Mouse (Mus musculus) hindbrain, embryonic 13.5 days (tissue): Measurements from ENCODE around the gene Ereg. TPM values are rescaled to one million over a fixed set of nuclear protein-coding genes. Genes with fewer than 3 reads are reported as not detected.

Experiments
- ATAC-seq: fragments of 200-750 bp; cut with Nextera tagmentation; 2 replicates; pipeline ENCODE4 v1.8.0; 2017; ENCODE audit warnings: moderate TSS enrichment; ENCODE audit not compliant: low FRiP score
- H3K27ac ChIP-seq: fragments of 300-500 bp; sonication (generic); 2 replicates; pipeline ENCODE4 v1.5.1; 2015; ENCODE audit warnings: inconsistent platforms, mild to moderate bottlenecking, moderate library complexity
- H3K27me3 ChIP-seq: fragments of 300-500 bp; sonication (generic); 2 replicates; pipeline ENCODE4 v1.6.1; 2015; ENCODE audit warnings: mild to moderate bottlenecking, inconsistent platforms
- H3K36me3 ChIP-seq: fragments of 300-500 bp; sonication (generic); 2 replicates; pipeline ENCODE4 v1.6.1; 2015; ENCODE audit warnings: mild to moderate bottlenecking, inconsistent platforms
- H3K4me1 ChIP-seq: fragments of 300-500 bp; sonication (generic); replicated peaks from 2 replicates; pipeline ENCODE4 v1.6.1; 2015; ENCODE audit warnings: inconsistent platforms
- H3K4me2 ChIP-seq: fragments of 300-500 bp; sonication (generic); 2 replicates; pipeline ENCODE4 v1.6.1; 2015; ENCODE audit warnings: inconsistent platforms, mild to moderate bottlenecking, moderate library complexity
- H3K4me3 ChIP-seq: fragments of 300-500 bp; sonication (generic); 2 replicates; pipeline ENCODE4 v1.5.1; 2015; ENCODE audit warnings: mild to moderate bottlenecking, inconsistent platforms
- H3K9ac ChIP-seq: fragments of 300-500 bp; sonication (generic); 2 replicates; pipeline ENCODE4 v1.6.1; 2015; ENCODE audit warnings: mild to moderate bottlenecking, inconsistent platforms
- H3K9me3 ChIP-seq: fragments of 300-500 bp; sonication (generic); 2 replicates; pipeline ENCODE4 v1.6.1; 2016; ENCODE audit warnings: inconsistent platforms
- WGBS: fragments of 180-500 bp; shearing (Covaris S2); methylation state at CpG from one replicate; pipeline ENCODE4 v1.1.7; 2015; 5-methylcytosine and 5-hydroxymethylcytosine counted together
- polyA plus RNA-seq: library from polyadenylated mRNA; unstranded; fragments of >200 nt; fragmentation: Nextera tagmentation; extraction: Ambion mirVana; gene quantifications from 2 replicates; pipeline ENCODE4 v1.2.1, GENCODE M21; 2015

Ereg gene
- polyA plus RNA-seq, 1 experiment from 2014 or later = not detected

- Histone ChIP-seq H3K4me3 (peak overlapping the region; percentile 35), H3K4me1 (peaks cover 8% of the 10 kb centered on the region), H3K9ac (no peak overlapping the region), H3K27ac (no peak overlapping the region), H3K9me3 (no peaks in the 10 kb centered on the region), H3K27me3 (peaks cover 23% of the 10 kb centered on the region), H3K36me3 (no peaks in the 10 kb centered on the region), H3K4me2 (peak overlapping the region; percentile 60)
- WGBS = 49% methylated on average over 8 of the region's 8 CpGs
- no peak; the same call in 1 of the 2 replicates for ATAC-seq
Measured at GRCm38 (mm10) chr5:91074026-91074425, 396 bp upstream of the Ereg start.

- H3K27me3 ChIP-seq = peaks cover 23% of the 10 kb centered on the region
- H3K4me3 ChIP-seq = peak overlapping the region; percentile 35; the same call in 1 of the 2 replicates
- H3K36me3 ChIP-seq = no peaks in the 10 kb centered on the region
- H3K4me2 ChIP-seq = peak overlapping the region; percentile 60
- WGBS = 35% methylated on average over 1 of the region's 1 CpGs
- H3K9me3 ChIP-seq = no peaks in the 10 kb centered on the region
- no peak for ATAC-seq
- H3K4me1 ChIP-seq = peaks cover 8% of the 10 kb centered on the region
- H3K9ac ChIP-seq = no peak overlapping the region
- no peak overlapping the region for H3K27ac ChIP-seq
Measured at GRCm38 (mm10) chr5:91075021-91075420, 599 bp downstream of the Ereg start.

- 90% methylated on average over 5 of the region's 5 CpGs for WGBS
- no peak for ATAC-seq
Measured at GRCm38 (mm10) chr5:91083016-91083415, 8.6 kb downstream of the Ereg start.

GRCm38 (mm10) chr5:91085291-91085690 lies 10.9 kb downstream of the Ereg start:
- Histone ChIP-seq H3K9me3 (no peaks in the 10 kb centered on the region), H3K27ac (no peak overlapping the region), H3K4me3 (no peak overlapping the region), H3K4me2 (no peak overlapping the region), H3K27me3 (no peaks in the 10 kb centered on the region), H3K4me1 (no peaks in the 10 kb centered on the region), H3K36me3 (no peaks in the 10 kb centered on the region), H3K9ac (no peak overlapping the region)
- no peak for ATAC-seq
- WGBS = 88% methylated on average over 5 of the region's 5 CpGs

More at GRCm38 (mm10) chr5:91083016-91083415, 8.6 kb downstream of the Ereg start:
- Histone ChIP-seq H3K9ac (no peak overlapping the region), H3K4me3 (no peak overlapping the region), H3K27ac (no peak overlapping the region), H3K36me3 (no peaks in the 10 kb centered on the region), H3K4me1 (no peaks in the 10 kb centered on the region), H3K27me3 (no peaks in the 10 kb centered on the region), H3K4me2 (no peak overlapping the region), H3K9me3 (no peaks in the 10 kb centered on the region)

DNA sequence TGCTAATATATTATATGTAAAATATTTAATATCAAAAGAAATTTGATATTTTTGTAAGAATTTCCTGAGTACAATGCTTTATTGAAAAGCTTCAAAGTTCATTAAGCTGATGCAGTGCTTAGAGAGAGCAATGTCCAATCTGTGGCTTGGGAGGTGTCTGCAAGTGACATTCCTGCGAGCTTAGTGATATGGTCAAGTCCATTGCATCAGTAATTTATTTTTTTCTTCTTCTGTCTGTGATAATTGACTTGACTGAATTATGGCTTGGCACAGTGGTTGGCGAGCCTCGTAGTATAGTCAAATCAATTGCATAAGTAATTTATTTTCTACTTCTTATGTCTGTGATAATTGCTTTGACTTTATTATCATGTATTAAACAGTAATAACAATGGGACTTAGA lies 15.9 kb downstream of the Ereg start:
- Histone ChIP-seq H3K9ac (no peak overlapping the region), H3K4me1 (no peaks in the 10 kb centered on the region), H3K27me3 (no peaks in the 10 kb centered on the region), H3K4me3 (no peak overlapping the region), H3K27ac (no peak overlapping the region), H3K36me3 (no peaks in the 10 kb centered on the region), H3K9me3 (no peaks in the 10 kb centered on the region), H3K4me2 (no peak overlapping the region)
- ATAC-seq = no peak
- 76% methylated on average over 3 of the region's 3 CpGs for WGBS

DNA sequence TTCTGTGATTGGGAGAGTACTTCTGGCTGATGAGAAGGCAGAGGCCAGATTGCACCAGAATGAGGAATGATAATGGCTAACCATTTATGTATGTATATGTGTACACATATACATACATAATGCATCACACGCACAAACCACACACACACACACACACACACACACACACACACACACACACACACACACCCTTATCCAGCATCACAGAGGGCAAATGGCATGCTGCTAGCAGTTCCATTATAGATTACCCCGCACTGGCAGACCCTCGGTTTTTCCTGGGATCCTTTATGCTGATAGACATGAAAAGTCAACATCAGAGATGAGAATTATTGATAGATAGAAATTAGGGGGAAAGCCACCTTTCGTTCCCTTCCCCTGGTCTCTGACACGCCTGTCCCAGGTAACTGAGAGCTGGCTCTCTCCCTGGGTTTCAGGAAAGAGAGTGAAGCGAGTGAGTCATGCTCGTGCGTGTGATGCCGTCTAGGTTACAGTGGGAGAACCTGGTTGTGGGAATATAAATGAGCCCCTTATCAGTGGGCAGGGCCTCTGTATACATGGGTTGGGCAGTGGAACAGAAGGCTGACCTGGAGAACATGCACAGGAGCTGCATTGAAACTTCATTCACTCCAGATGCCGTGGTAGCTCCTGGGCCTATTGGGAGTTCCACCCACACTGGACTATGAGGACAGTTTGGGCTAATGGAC lies 23.6 kb downstream of the Ereg start:
- ATAC-seq = no peak
- WGBS = 95% methylated on average over 10 of the region's 10 CpGs
- no peaks in the 10 kb centered on the region for H3K27me3 ChIP-seq

GRCm38 (mm10) chr5:91101742-91102141 lies 27.3 kb downstream of the Ereg start:
- no peak overlapping the region for H3K4me2 ChIP-seq
- H3K4me1 ChIP-seq = no peaks in the 10 kb centered on the region
- no peaks in the 10 kb centered on the region for H3K9me3 ChIP-seq
- H3K27me3 ChIP-seq = no peaks in the 10 kb centered on the region
- ATAC-seq = no peak
- H3K36me3 ChIP-seq = no peaks in the 10 kb centered on the region
- no peak overlapping the region for H3K9ac ChIP-seq
- no peak overlapping the region for H3K27ac ChIP-seq
- 95% methylated on average over 5 of the region's 5 CpGs for WGBS
- H3K4me3 ChIP-seq = no peak overlapping the region

More for the DNA sequence above, 23.6 kb downstream of the Ereg start:
- H3K4me3 ChIP-seq = no peak overlapping the region
- no peak overlapping the region for H3K27ac ChIP-seq
- H3K4me1 ChIP-seq = no peaks in the 10 kb centered on the region
- H3K9ac ChIP-seq = no peak overlapping the region
- H3K9me3 ChIP-seq = no peaks in the 10 kb centered on the region
- H3K4me2 ChIP-seq = no peak overlapping the region
- H3K36me3 ChIP-seq = no peaks in the 10 kb centered on the region

DNA sequence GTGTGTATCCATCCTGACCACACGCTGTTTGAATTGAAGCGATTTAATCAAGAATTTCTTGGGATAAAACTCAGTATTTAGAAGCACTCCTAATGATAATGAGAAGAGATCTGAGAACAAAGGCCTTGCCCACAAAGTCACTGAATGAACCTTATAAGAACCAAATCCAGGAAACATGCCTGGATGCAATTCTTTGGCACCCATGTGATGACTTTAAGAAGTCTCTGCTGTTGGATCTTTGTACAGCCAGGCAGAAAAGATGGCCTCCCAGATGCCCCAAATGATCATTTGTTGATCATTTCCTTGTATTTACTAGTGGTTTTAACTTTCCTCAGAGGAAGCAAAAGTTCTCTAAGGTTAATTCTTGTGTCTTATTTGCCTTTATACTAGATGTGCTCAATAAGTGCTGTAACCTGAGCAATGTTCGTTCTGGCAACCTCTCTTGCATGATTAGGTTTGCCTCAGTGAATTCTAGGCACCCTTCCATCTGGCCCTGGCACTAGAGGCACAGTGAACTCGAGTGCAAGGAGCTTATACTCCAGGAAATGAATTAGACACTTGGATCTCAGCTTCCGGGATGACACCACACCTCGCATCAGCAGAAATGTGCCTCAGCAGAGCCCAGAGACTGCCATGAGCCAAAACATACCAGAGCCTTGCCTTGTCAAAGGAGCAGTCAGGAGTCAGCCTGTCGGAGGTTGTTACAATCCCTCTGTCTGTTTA lies 29.7 kb downstream of the Ereg start:
- Histone ChIP-seq H3K9me3 (no peaks in the 10 kb centered on the region), H3K4me3 (no peak overlapping the region), H3K27ac (no peak overlapping the region), H3K27me3 (no peaks in the 10 kb centered on the region), H3K4me2 (no peak overlapping the region), H3K36me3 (no peaks in the 10 kb centered on the region), H3K9ac (no peak overlapping the region), H3K4me1 (no peaks in the 10 kb centered on the region)
- WGBS = 84% methylated on average over 7 of the region's 7 CpGs
- no peak for ATAC-seq

GRCm38 (mm10) chr5:91106248-91106647 lies 31.8 kb downstream of the Ereg start:
- ATAC-seq = no peak
- Histone ChIP-seq H3K27ac (no peak overlapping the region), H3K9me3 (no peaks in the 10 kb centered on the region), H3K27me3 (no peaks in the 10 kb centered on the region), H3K9ac (no peak overlapping the region), H3K4me3 (no peak overlapping the region), H3K4me1 (no peaks in the 10 kb centered on the region), H3K36me3 (no peaks in the 10 kb centered on the region), H3K4me2 (no peak overlapping the region)
- WGBS = 72% methylated on average over 5 of the region's 5 CpGs

DNA sequence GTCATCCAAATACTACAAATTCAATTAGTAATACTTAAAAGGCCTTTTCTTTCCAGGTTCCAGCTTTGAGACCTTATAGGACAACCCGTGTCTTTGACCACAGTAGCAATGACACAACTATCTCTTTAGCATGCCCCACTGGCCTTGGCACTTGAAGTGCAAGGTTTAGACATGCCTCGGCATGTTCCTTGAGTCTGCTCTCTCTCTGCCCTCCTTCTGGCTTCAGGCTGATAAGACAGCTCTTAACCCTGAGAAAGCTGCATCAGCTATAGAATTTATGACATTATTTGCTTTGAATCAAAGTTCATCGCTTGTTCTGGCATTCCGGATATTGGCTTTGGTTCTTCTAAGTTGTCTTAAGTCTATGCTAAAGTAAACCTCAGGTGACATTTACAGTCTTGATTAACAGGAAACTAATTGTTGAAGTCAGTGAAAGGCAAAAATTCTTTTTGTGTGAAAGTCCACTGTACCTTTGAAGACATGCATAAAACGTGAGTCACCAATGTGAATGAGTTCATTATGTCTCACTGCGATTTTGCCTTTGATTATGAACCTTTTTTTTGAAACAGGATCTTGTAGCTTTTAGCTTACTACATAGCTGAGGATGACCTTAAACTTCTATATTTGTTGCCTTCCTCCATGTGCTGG lies 35.7 kb downstream of the Ereg start:
- Histone ChIP-seq H3K27me3 (no peaks in the 10 kb centered on the region), H3K27ac (no peak overlapping the region), H3K4me1 (no peaks in the 10 kb centered on the region), H3K9ac (no peak overlapping the region), H3K4me2 (no peak overlapping the region), H3K36me3 (no peaks in the 10 kb centered on the region), H3K9me3 (no peaks in the 10 kb centered on the region), H3K4me3 (no peak overlapping the region)
- WGBS = 94% methylated on average over 6 of the region's 6 CpGs
- ATAC-seq = no peak

DNA sequence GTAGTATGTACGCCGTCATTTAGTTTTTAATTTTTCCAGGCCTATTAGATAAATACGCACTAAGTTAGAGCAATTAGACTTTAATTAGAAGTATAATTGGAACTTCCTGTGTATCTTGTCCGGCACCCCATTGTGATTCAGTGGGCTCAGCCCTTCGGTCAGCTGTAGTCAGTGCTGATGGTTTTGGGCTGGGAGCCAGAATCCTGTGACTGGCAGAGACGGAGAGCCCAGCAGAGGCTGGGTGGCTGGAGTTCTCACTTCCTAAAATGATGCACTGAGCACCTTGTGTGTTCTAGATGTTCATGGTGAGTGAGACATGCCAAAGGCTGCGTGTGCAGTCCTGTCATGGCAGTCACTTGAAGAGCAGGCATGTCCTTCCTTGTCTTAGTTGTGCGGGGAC lies 36.6 kb downstream of the Ereg start:
- 82% methylated on average over 8 of the region's 8 CpGs for WGBS
- no peaks in the 10 kb centered on the region for H3K36me3 ChIP-seq
- H3K9ac ChIP-seq = no peak overlapping the region
- H3K9me3 ChIP-seq = no peaks in the 10 kb centered on the region
- H3K27ac ChIP-seq = no peak overlapping the region
- no peak overlapping the region for H3K4me3 ChIP-seq
- no peak overlapping the region for H3K4me2 ChIP-seq
- H3K4me1 ChIP-seq = no peaks in the 10 kb centered on the region
- H3K27me3 ChIP-seq = no peaks in the 10 kb centered on the region
- ATAC-seq = no peak

GRCm38 (mm10) chr5:91113967-91114366 lies 39.5 kb downstream of the Ereg start:
- Histone ChIP-seq H3K4me1 (no peaks in the 10 kb centered on the region), H3K4me3 (no peak overlapping the region), H3K27ac (no peak overlapping the region), H3K27me3 (no peaks in the 10 kb centered on the region), H3K36me3 (no peaks in the 10 kb centered on the region), H3K9ac (no peak overlapping the region), H3K4me2 (no peak overlapping the region), H3K9me3 (no peaks in the 10 kb centered on the region)
- no peak for ATAC-seq
- WGBS = 83% methylated on average over 2 of the region's 2 CpGs
